Mouse (Mus musculus): ENCODE results near the gene Chrd. TPM values are rescaled to one million over a fixed set of nuclear protein-coding genes. Genes with fewer than 3 reads are reported as not detected.

Gene Chrd
- polyA plus RNA-seq, 1 experiment from 2014 or later, result 4.8 TPM

Other genes with a start within 250 kb of the Chrd start
- gene Eif2b5, start 234.3 kb upstream of the Chrd start, polyA plus RNA-seq (2016; fragmentation: Nextera tagmentation; extraction: Ambion mirVana), result 120 and 136 TPM in 2 replicates
- gene Dvl3, start 216.1 kb upstream of the Chrd start, polyA plus RNA-seq (2016; fragmentation: Nextera tagmentation; extraction: Ambion mirVana), result 49.1 and 52.6 TPM in 2 replicates
- 906 and 914 TPM in 2 replicates for gene Ap2m1, start 197.6 kb upstream of the Chrd start, polyA plus RNA-seq (2016; fragmentation: Nextera tagmentation; extraction: Ambion mirVana)
- 76.5 and 77.9 TPM in 2 replicates for gene Abcf3, start 184.6 kb upstream of the Chrd start, polyA plus RNA-seq (2016; fragmentation: Nextera tagmentation; extraction: Ambion mirVana)
- 6.0 and 7.5 TPM in 2 replicates for gene Vwa5b2, start 143.7 kb upstream of the Chrd start, polyA plus RNA-seq (2016; fragmentation: Nextera tagmentation; extraction: Ambion mirVana)
- gene Eef1akmt4, start 121.5 kb upstream of the Chrd start, polyA plus RNA-seq (2016; fragmentation: Nextera tagmentation; extraction: Ambion mirVana), result 19.0 and 22.1 TPM in 2 replicates
- 0.45 TPM in 1 of 2 replicates, not detected in the other for gene Gm49333, start 121.5 kb upstream of the Chrd start, polyA plus RNA-seq (2016; fragmentation: Nextera tagmentation; extraction: Ambion mirVana)
- 42.6 TPM in 2 replicates for gene Alg3, start 121.4 kb upstream of the Chrd start, polyA plus RNA-seq (2016; fragmentation: Nextera tagmentation; extraction: Ambion mirVana)
- gene Camk2n2, start 111.8 kb upstream of the Chrd start, polyA plus RNA-seq (2016; fragmentation: Nextera tagmentation; extraction: Ambion mirVana), result 8.8 and 9.8 TPM in 2 replicates
- 7.8 and 9.7 TPM in 2 replicates for gene Ece2, start 103.3 kb upstream of the Chrd start, polyA plus RNA-seq (2016; fragmentation: Nextera tagmentation; extraction: Ambion mirVana)
- 432 and 443 TPM in 2 replicates for gene Psmd2, start 81.5 kb upstream of the Chrd start, polyA plus RNA-seq (2016; fragmentation: Nextera tagmentation; extraction: Ambion mirVana)
- gene Eif4g1, start 64.8 kb upstream of the Chrd start, polyA plus RNA-seq (2016; fragmentation: Nextera tagmentation; extraction: Ambion mirVana), result 191 and 210 TPM in 2 replicates
- 17.9 and 18.0 TPM in 2 replicates for gene Fam131a, start 39.9 kb upstream of the Chrd start, polyA plus RNA-seq (2016; fragmentation: Nextera tagmentation; extraction: Ambion mirVana)
- gene Polr2h, start 15.5 kb upstream of the Chrd start, polyA plus RNA-seq (2016; fragmentation: Nextera tagmentation; extraction: Ambion mirVana), result 84.5 and 87.6 TPM in 2 replicates
- gene Clcn2, start 15.4 kb upstream of the Chrd start, polyA plus RNA-seq (2016; fragmentation: Nextera tagmentation; extraction: Ambion mirVana), result 30.7 and 32.8 TPM in 2 replicates
- gene Thpo, start 1.4 kb downstream of the Chrd start, polyA plus RNA-seq (2016; fragmentation: Nextera tagmentation; extraction: Ambion mirVana), result 0.43 and 0.63 TPM in 2 replicates

Data from midbrain, embryonic 12.5 days (tissue).